Mouse (Mus musculus): ENCODE results near the gene Nfe2l2. TPM values are rescaled to one million over a fixed set of nuclear protein-coding genes. Genes with fewer than 3 reads are reported as not detected.

The Nfe2l2 gene
- polyA plus RNA-seq, 1 experiment from 2014 or later: 18.6 TPM

GRCm38 (mm10) chr2:75672561-75672960, 31.9 kb downstream of the Nfe2l2 start:
- Histone ChIP-seq H3K4me1 (no peaks in the 10 kb centered on the region), H3K4me2 (no peak overlapping the region), H3K36me3 (replicated peaks) (peaks cover 13% of the 10 kb centered on the region), H3K4me3 (replicated peaks) (no peak overlapping the region), H3K9ac (no peak overlapping the region), H3K27ac (no peak overlapping the region), H3K9me3 (no peaks in the 10 kb centered on the region), H3K27me3 (no peaks in the 10 kb centered on the region)
- WGBS: 87% methylated on average over 3 of the region's 3 CpGs
- no peak for ATAC-seq (ENCODE audit: low FRiP score)

GRCm38 (mm10) chr2:75671337-75671660, 33.1 kb downstream of the Nfe2l2 start:
- ATAC-seq (ENCODE audit: low FRiP score): no peak
- WGBS: 97% methylated on average over 2 of the region's 2 CpGs
- Histone ChIP-seq H3K4me2 (no peak overlapping the region), H3K4me1 (no peaks in the 10 kb centered on the region), H3K36me3 (replicated peaks) (peaks cover 5% of the 10 kb centered on the region), H3K27ac (no peak overlapping the region), H3K9me3 (no peaks in the 10 kb centered on the region), H3K9ac (no peak overlapping the region), H3K4me3 (replicated peaks) (no peak overlapping the region), H3K27me3 (no peaks in the 10 kb centered on the region)

GRCm38 (mm10) chr2:75670446-75671336, 33.8 kb downstream of the Nfe2l2 start:
- Histone ChIP-seq H3K36me3 (replicated peaks) (peaks cover 3% of the 10 kb centered on the region; the same call in 1 of the 2 replicates), H3K4me3 (replicated peaks) (no peak overlapping the region), H3K9ac (no peak overlapping the region), H3K4me2 (no peak overlapping the region), H3K27me3 (no peaks in the 10 kb centered on the region), H3K27ac (no peak overlapping the region), H3K9me3 (no peaks in the 10 kb centered on the region), H3K4me1 (no peaks in the 10 kb centered on the region)
- no peak for ATAC-seq (ENCODE audit: low FRiP score)
- WGBS: 82% methylated on average over 6 of the region's 6 CpGs

GRCm38 (mm10) chr2:75669491-75670445, 34.7 kb downstream of the Nfe2l2 start:
- H3K4me3 ChIP-seq (replicated peaks): no peak overlapping the region
- H3K27ac ChIP-seq: 0 out of 2 replicates have a peak overlapping the region, but pooled peaks have one; percentile 13
- H3K9ac ChIP-seq: no peak overlapping the region
- H3K4me1 ChIP-seq: no peaks in the 10 kb centered on the region
- ATAC-seq (ENCODE audit: low FRiP score): peak; percentile 34; the same call in 1 of the 2 replicates
- H3K27me3 ChIP-seq: no peaks in the 10 kb centered on the region
- 41% methylated on average over 14 of the region's 14 CpGs for WGBS
- H3K36me3 ChIP-seq (replicated peaks): peaks cover 4% of the 10 kb centered on the region
- no peaks in the 10 kb centered on the region for H3K9me3 ChIP-seq
- H3K4me2 ChIP-seq: no peak overlapping the region

GRCm38 (mm10) chr2:75661106-75661505, 43.3 kb downstream of the Nfe2l2 start:
- Histone ChIP-seq H3K9ac (peak overlapping the region; percentile 98), H3K27me3 (no peaks in the 10 kb centered on the region), H3K4me3 (replicated peaks) (peak overlapping the region; percentile 94), H3K9me3 (no peaks in the 10 kb centered on the region), H3K4me2 (peak overlapping the region; percentile 72), H3K27ac (no peak overlapping the region), H3K4me1 (peaks cover 20% of the 10 kb centered on the region), H3K36me3 (replicated peaks) (peaks cover 31% of the 10 kb centered on the region)
- 45% methylated on average over 2 of the region's 2 CpGs for WGBS
- no peak for ATAC-seq (ENCODE audit: low FRiP score)

GRCm38 (mm10) chr2:75660255-75660948, 44.0 kb downstream of the Nfe2l2 start:
- ATAC-seq (ENCODE audit: low FRiP score): no peak
- H3K9ac ChIP-seq: peak overlapping the region; percentile 98

GRCm38 (mm10) chr2:75659629-75659960, 44.8 kb downstream of the Nfe2l2 start:
- Histone ChIP-seq H3K4me2 (peak overlapping the region; percentile 72), H3K9ac (peak overlapping the region; percentile 98), H3K27ac (peak overlapping the region; percentile 98), H3K4me3 (replicated peaks) (peak overlapping the region; percentile 94), H3K9me3 (no peaks in the 10 kb centered on the region), H3K4me1 (peaks cover 20% of the 10 kb centered on the region), H3K27me3 (no peaks in the 10 kb centered on the region), H3K36me3 (replicated peaks) (peaks cover 25% of the 10 kb centered on the region)
- under 1% methylated on average over 32 of the region's 47 CpGs for WGBS
- peak; percentile 74 for ATAC-seq (ENCODE audit: low FRiP score)

More at GRCm38 (mm10) chr2:75660255-75660948, 44.0 kb downstream of the Nfe2l2 start:
- 5% methylated on average over 15 of the region's 15 CpGs for WGBS
- peaks cover 20% of the 10 kb centered on the region for H3K4me1 ChIP-seq
- peak overlapping the region; percentile 72 for H3K4me2 ChIP-seq
- H3K27me3 ChIP-seq: no peaks in the 10 kb centered on the region
- peaks cover 31% of the 10 kb centered on the region for H3K36me3 ChIP-seq (replicated peaks)
- H3K4me3 ChIP-seq (replicated peaks): peak overlapping the region; percentile 94
- H3K27ac ChIP-seq: peak overlapping the region; percentile 98; the same call in 1 of the 2 replicates
- H3K9me3 ChIP-seq: no peaks in the 10 kb centered on the region

- ATAC-seq (ENCODE audit: low FRiP score): peak; percentile 95
Observed at GRCm38 (mm10) chr2:75658727-75659628, 45.5 kb downstream of the Nfe2l2 start, which contains the start of gene Hnrnpa3. Gene Hnrnpa3 (plus strand): TSS chr2:75659261.

GRCm38 (mm10) chr2:75657907-75658691, 46.3 kb downstream of the Nfe2l2 start:
- 2% methylated on average over 18 of the region's 18 CpGs for WGBS

More at GRCm38 (mm10) chr2:75658727-75659628, 45.5 kb downstream of the Nfe2l2 start, which contains the start of gene Hnrnpa3:
- H3K4me3 ChIP-seq (replicated peaks): peak within 1 kb of the TSS; percentile 94
- WGBS: under 1% methylated on average over 90 of the region's 102 CpGs
- peaks cover 20% of the 10 kb centered on the region for H3K36me3 ChIP-seq (replicated peaks)
- peak within 1 kb of the TSS; percentile 98 for H3K9ac ChIP-seq
- H3K4me1 ChIP-seq: peaks cover 20% of the 10 kb centered on the region
- H3K4me2 ChIP-seq: peak within 1 kb of the TSS; percentile 73
- no peaks in the 10 kb centered on the region for H3K27me3 ChIP-seq
- peak within 1 kb of the TSS; percentile 98 for H3K27ac ChIP-seq
- H3K9me3 ChIP-seq: no peaks in the 10 kb centered on the region

GRCm38 (mm10) chr2:75656924-75657323, 47.5 kb downstream of the Nfe2l2 start:
- no peaks in the 10 kb centered on the region for H3K9me3 ChIP-seq
- 91% methylated on average over 5 of the region's 5 CpGs for WGBS
- H3K4me1 ChIP-seq: peaks cover 20% of the 10 kb centered on the region
- H3K36me3 ChIP-seq (replicated peaks): peaks cover under 1% of the 10 kb centered on the region; the same call in 1 of the 2 replicates
- H3K4me2 ChIP-seq: no peak overlapping the region
- peak overlapping the region; percentile 98 for H3K27ac ChIP-seq
- no peak overlapping the region for H3K4me3 ChIP-seq (replicated peaks)
- ATAC-seq (ENCODE audit: low FRiP score): no peak
- H3K9ac ChIP-seq: 0 out of 2 replicates have a peak overlapping the region, but pooled peaks have one; percentile 76
- no peaks in the 10 kb centered on the region for H3K27me3 ChIP-seq

More at GRCm38 (mm10) chr2:75657907-75658691, 46.3 kb downstream of the Nfe2l2 start:
- H3K36me3 ChIP-seq (replicated peaks): peaks cover 11% of the 10 kb centered on the region
- peaks cover 20% of the 10 kb centered on the region for H3K4me1 ChIP-seq
- H3K4me3 ChIP-seq (replicated peaks): peak overlapping the region; percentile 94
- H3K4me2 ChIP-seq: peak overlapping the region; percentile 73
- no peaks in the 10 kb centered on the region for H3K27me3 ChIP-seq
- peak overlapping the region; percentile 98 for H3K27ac ChIP-seq
- peak overlapping the region; percentile 76 for H3K9ac ChIP-seq
- no peaks in the 10 kb centered on the region for H3K9me3 ChIP-seq
- ATAC-seq (ENCODE audit: low FRiP score): no peak

Data from forebrain, embryonic 12.5 days (tissue).